Mouse (Mus musculus): ENCODE measurements at regions not wholly inside any gene's neighbourhood (a gene's known extent, or its start where the extent isn't known, plus 50 kb on each side); places are given as distances from the start of the nearest gene placed in this dataset.

GRCm38 (mm10) chr5:73946164-73946563 is 122.1 kb downstream of the Usp46 start:
- no peak for TF ChIP-seq CTCF (IDR thresholded peaks at IDR 0.05)
- TF ChIP-seq POLR2A (IDR thresholded peaks at IDR 0.05; ENCODE audit: insufficient read depth, low read depth, low read length): no peak
- no peak for TF ChIP-seq EP300 (IDR thresholded peaks at IDR 0.05; ENCODE audit: insufficient read depth, low read depth, low read length)

Measured in heart, adult 2 months (tissue).